Mouse (Mus musculus): ENCODE measurements around the gene Kbtbd6.
"Not testable (repeated sequence)": the region's sequence is repeated elsewhere in the genome, so short reads cannot be mapped to it uniquely, and the experiment has no call there.

Gene Kbtbd6

DNA sequence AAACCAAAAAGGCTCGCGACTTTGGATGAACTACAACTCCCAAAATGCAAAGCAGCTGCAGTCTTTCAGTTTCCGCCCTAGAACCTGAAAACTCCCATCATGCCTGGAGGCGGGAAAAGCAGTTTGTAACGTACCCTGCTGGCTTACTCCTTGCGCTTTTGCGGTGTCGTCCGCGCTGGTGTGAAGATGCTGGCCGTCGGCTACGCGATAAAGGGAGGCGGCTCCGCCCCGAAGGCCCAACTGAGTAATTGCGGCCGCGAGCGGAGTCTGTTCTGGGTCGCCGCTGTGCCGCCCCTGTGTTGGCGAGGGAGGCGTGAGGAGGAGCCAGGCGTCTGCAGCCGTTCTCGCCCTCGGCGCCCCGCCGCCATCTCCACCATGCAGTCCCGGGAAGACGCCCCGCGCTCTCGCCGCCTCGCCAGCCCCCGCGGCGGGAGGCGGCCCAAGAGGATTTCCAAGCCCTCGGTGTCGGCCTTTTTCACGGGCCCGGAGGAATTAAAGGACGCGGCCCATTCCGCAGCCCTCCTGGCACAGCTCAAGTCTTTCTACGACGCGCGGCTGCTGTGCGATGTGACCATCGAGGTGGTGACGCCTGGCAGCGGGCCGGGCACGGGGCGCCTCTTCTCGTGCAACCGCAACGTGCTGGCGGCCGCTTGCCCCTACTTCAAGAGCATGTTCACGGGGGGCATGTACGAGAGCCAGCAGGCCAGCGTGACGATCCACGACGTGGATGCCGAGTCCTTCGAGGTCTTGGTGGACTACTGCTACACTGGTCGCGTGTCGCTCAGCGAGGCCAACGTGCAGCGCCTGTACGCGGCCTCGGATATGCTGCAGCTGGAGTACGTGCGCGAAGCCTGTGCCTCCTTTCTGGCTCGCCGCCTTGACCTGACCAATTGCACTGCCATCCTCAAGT is at the start of gene Kbtbd6:
Kbtbd6 (plus strand) TSS at position 155 of the 910 bp plus-strand sequence.
- DNase-seq (ENCODE audit: low read depth, low spot score), result peak; percentile 91

DNA sequence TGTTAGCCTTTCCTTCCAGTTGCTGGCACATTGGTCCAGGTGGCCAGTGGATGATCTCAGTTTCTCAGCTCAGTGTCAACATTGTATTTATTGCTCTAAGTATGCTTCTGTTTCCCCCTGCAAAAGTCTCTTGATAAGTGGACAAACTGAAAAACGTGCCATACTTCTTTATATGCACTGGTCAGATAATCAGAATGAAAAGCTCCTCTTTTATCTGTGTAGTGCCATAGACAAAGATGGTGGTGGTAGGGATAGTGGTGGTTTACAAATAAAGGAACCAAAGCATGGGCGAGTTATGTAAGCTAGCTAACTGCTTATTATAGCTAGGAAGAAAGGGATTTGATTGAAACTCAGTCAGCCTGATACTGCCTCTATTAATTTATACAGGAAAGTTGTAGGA is 44.0 kb upstream of the Kbtbd6 start:
- no peak for DNase-seq (ENCODE audit: low read depth, low spot score)

DNA sequence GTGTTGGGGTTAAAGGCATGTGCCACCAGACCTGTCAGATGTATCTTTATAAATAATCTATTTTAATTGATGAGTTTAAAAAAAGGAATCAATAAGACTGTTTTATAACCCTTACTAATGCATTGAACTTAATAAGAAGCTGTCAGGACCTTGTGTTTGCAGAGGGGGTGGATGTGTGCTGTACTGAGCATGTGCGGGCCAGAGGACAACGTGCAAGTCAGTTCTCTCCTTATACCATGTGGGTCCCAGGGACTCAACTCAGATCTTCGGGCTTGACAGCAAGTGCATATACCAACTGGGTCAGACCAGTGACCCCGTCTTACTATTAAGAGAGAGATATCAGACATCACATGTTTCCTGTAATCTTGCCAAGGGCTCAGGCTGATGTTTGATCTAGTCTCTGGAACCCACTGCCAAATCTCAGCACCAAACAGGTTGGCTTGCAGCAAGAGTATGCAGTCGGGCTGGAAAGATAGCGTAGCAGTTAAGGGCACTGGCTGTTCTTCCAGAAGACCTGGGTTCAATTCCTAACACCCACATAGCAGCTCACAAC is 42.3 kb upstream of the Kbtbd6 start:
- DNase-seq (ENCODE audit: low read depth, low spot score), result no peak

DNA sequence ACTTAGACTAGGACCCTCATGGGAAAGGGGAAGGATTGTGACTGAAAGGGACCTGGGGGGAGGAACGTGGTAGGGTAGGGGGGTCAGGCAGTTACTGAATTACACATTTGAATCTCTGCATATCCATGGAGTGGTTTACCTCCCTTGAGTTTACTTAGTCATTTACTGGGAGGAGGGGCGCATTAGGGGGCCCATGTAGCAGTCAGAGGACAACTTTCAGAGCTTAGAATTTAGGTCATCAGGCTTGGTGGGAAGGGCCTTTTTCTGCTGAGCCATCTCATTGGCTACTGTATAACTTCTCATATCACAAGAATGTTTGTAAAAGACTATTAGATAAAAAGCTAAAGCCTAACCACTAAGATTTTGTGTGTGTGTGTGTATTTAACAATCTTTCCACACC is 41.0 kb upstream of the Kbtbd6 start:
- no peak for DNase-seq (ENCODE audit: low read depth, low spot score)

DNA sequence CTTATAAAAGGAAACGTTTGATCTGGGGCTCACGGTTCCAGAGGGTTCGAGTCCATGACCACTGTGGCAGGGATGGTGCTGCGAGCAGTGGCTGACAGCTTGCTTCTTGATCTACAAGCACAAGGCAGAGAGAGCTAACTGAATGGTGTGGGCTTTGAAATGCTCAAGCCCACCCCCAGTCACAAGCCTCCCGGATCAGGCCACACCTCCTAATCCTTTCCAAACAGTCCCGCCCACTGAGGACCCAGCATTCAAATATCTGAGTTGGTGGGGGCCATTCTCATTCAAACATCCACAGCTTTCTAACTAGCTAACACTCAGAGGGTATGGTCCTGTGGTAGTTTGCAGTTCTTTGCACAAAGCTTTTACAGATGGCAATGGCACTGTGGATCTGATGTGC is 38.5 kb upstream of the Kbtbd6 start:
- DNase-seq (ENCODE audit: low read depth, low spot score), result no peak

DNA sequence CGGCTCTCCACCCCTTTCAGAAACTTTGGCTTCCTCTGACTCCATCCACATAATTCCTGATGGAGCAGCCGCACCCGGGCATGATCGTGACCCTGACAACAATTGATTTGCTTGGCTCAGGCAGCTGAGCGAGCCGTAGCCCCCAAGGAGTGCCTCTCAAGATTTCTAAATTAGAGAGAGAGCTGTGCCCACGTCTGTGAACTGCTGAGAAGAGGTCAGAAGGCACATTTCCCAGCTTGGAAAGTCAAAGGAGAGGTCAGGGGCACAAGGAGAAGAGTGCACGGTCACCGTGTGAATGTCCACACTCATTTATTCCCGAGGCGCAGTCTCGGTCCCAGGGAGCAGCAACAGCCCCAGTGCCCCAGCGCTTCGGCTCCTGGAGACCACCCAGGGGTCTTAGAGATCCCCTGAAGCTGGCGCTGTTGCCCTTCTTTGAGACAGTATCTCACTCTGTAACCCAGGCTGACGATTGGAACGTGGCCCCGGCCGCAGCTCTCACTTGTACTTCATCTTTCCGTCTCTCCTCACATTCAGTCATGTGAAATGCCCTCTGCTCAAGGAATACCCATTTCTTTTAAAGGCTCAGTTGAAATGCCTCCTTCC is 31.5 kb upstream of the Kbtbd6 start:
- DNase-seq (ENCODE audit: low read depth, low spot score), result no peak

DNA sequence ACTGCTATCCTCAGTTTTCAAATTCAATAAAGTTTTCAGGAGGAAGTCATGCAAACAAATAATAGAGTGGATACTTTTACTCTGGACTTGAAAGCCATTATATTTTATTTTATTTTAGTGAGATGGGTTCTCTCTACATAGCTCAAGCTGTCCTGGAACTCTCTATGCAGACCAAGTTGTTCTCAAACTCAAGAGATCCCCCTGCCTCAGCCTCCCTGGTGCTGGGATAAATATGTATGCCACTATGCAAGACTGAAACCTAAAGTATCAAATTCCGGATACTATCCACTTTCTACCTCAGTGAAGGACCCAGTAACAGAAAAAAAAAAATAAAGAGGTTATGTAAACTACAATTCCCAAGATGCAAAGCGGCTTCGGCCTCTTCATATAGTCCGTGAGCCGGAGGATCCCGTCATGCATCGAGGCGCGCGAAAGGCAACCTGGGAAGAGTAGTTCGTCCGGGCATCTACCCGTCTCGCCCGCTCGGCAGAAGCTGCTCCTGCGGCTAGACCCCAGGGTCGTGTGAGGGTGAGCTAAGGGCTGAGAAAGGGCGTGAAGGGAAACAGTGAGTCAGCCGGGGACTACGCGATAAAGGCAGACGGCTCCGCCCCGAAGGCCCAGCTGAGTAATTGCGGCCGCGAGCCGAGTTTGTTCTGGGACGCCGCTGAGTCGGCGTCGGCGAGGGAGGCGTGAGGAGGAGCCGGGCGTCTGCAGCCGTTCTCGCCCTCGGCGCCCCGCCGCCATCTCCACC is 25.5 kb upstream of the Kbtbd6 start, which contains the start of gene Kbtbd7:
Kbtbd7 (plus strand) TSS at position 533 of the 751 bp plus-strand sequence.
- peak; percentile 98 for DNase-seq (ENCODE audit: low read depth, low spot score)

DNA sequence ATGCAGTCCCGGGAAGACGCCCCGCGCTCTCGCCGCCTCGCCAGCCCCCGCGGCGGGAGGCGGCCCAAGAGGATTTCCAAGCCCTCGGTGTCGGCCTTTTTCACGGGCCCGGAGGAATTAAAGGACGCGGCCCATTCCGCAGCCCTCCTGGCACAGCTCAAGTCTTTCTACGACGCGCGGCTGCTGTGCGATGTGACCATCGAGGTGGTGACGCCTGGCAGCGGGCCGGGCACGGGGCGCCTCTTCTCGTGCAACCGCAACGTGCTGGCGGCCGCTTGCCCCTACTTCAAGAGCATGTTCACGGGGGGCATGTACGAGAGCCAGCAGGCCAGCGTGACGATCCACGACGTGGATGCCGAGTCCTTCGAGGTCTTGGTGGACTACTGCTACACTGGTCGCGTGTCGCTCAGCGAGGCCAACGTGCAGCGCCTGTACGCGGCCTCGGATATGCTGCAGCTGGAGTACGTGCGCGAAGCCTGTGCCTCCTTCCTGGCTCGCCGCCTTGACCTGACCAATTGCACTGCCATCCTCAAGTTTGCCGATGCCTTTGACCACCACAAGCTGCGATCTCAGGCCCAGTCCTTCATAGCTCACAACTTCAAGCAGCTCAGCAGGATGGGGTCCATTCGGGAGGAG is 24.8 kb upstream of the Kbtbd6 start:
- not testable (repeated sequence) for DNase-seq (ENCODE audit: low read depth, low spot score)

DNA sequence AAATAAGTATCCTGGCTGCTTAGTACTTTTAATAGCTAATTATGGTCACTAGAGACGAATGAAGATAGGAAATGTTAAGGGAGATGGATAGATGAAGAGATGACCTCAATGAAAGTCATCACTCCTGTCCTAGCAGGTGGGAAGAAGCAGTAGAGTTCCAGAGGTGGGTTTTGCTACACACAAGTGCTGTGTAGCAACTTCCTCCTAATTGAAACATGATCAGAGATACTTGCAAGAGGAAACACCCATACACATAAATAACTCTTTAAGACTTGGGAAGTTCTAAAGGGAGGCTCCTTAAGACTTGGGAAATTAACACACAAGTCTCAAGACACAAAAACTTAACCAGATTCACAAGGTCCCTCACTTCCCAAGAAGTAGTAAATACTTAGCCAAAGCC is 17.6 kb upstream of the Kbtbd6 start:
- DNase-seq (ENCODE audit: low read depth, low spot score), result peak; percentile 32

DNA sequence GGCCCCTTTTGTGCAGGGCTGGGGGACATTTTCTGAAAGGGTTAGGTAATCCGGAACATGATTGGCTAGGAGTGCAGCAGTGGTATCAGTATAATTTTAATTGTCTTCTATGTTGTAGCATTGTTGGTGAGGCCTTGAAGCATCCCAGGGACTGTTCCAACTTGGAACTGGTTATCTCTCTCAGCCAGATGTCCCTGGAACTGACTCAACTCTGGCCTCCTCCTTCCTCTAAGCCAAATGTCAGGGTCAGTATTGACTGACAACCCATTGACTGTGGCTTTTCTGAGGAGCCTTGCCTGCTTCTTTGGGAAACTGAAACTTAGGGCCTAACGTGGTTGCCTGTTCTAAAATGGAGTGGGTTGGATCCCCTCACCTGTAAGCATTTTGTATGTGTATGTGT is 11.0 kb upstream of the Kbtbd6 start:
- DNase-seq (ENCODE audit: low read depth, low spot score), result no peak

DNA sequence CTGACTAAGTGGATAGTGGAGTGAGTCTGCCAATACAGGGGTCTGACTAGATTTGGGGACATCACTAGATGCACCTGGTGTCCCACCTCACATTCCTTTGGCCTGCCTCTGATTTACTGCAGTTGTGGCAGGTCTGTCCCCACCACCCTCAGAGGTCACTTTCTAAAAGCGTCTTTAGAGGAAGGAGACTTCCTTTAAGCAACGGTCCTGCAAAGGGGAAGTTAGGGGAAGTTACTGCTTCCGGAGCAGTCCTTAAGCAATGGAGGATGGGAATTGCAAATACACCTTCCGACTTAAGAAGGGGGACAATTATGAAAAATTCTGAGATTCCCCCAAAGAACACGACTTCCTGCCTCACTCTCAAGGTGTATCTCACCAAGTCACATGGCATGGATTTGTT is 10.2 kb upstream of the Kbtbd6 start:
- no peak for DNase-seq (ENCODE audit: low read depth, low spot score)

DNA sequence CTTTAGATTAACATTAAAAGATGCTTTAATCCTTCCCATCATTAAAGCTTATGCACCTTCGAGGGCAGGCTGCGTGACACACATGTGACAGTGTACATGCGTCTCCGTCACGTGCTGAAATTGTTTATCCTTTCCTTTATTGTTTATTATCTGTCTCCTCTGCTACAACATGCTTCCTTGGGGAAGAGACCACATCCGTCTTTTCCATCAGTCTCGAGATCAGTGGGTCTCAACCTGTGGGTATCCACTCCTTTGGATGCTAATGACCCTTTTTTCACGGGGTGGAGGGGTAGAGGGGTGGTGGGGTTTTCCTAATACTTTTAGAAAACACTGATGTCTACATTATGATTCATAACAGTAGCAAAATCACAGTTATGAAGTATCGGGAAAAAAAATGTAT is 7.0 kb upstream of the Kbtbd6 start:
- DNase-seq (ENCODE audit: low read depth, low spot score), result no peak

DNA sequence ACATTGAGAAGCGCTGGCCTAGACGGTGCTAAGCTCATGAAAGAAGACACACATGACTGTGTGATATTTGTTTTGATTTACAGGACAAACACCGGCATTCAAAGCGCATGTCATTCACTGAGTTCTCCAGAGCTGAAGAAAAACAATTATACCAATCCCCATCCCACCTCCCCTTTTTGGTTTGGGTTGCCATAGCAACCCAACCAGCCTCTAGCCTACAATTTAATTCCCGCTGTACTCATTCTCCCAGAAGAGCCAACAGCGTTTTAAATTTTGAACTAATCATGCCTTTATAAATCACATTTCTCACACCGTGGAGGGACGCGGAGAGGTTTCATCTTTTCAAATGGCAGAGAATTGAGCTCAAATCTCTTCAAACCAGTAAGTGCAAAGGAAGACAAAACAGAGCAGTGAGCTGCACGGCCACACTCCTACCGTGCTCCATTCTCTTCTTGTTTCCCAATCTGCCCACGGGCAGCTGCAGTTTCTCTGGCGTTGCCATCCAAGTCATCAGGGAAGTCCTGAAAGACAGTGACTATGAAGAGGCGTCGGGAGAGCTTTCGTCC is 6.5 kb upstream of the Kbtbd6 start:
- no peak for DNase-seq (ENCODE audit: low read depth, low spot score)

DNA sequence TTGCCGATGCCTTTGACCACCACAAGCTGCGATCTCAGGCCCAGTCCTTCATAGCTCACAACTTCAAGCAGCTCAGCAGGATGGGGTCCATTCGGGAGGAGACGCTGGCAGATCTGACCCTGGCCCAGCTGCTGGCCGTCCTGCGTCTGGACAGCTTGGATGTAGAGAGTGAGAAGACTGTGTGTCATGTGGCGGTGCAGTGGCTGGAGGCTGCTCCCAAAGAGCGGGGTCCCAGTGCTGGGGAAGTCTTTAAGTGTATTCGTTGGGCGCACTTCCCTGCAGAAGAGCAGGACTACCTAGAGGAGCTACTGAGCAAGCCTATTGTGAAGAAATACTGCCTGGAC is 928 bp downstream of the Kbtbd6 start:
- not testable (repeated sequence) for DNase-seq (ENCODE audit: low read depth, low spot score)

DNA sequence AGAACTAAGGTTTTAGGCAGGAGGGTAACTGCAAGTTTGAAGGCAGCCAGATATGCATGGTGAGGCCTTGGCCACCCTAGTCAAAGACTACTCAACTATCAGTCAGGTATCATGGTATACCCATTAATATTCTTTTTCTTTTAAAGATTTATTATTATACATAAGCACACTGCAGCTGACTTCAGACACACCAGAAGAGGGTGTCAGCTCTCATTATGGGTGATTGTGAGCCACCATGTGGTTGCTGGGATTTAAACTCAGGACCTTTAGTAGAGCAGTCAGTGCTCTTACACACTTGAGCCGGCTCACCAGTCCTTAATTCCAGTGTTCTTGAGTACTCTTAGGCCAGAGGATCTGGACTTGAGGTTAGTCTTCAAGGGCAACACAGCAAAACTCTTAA is 8.8 kb downstream of the Kbtbd6 start:
- DNase-seq (ENCODE audit: low read depth, low spot score), result peak; percentile 59

DNA sequence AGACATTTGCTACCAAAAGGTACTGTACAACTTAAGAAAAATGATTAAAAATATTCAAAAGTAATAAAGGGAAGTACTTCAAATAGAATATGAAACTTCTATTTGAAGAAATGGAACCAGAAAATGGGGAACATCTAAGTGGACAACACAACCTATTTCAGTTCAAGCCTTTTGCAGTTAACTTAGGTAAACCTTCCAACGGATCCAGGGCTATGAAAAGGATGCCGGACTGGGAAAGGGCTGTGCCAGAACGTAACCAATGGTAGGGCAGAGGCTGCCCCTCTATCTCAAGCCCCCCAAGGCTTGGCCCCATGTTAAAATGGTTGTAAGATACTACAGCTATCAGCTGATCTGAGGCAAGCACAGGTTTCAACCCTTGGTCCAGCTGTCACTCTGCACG is 9.4 kb downstream of the Kbtbd6 start:
- peak; percentile 70 for DNase-seq (ENCODE audit: low read depth, low spot score)

DNA sequence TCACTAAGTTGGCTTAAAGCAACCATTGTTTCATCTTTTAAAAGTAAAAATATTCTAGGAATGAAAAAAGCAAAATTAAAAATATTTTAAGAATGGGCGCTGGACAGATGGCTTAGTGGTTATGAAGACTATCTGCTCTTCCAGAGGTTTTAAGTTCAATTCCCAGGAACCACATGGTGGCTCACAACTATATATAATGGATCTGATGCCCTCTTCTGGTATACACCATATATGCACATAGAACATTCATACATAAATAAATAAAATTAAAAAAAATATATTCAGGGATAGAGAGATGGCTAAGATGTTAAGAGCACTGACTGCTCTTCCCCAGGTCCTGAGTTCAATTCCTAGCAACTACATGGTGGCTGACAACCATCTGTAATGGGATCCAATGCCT is 14.0 kb downstream of the Kbtbd6 start:
- DNase-seq (ENCODE audit: low read depth, low spot score), result no peak

DNA sequence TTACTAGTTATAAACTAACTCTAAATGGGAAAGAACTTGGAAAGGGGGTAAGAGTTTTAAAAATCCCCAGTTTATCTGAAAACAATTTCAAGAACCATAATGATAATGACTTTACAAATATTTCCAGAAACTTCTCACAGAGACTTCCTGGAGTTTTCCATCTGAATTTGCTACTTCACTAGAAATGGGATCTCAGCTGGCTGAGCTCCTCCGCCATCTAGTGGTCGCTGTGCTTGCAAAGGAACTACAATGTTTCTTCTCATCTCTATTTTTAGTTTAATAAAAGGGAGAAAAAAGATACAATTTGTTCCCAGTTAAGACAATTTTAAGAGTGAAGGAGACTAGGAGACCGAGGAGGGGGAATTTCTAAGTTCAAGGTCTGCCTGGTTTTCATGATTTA is 16.0 kb downstream of the Kbtbd6 start:
- DNase-seq (ENCODE audit: low read depth, low spot score), result peak; percentile 57

DNA sequence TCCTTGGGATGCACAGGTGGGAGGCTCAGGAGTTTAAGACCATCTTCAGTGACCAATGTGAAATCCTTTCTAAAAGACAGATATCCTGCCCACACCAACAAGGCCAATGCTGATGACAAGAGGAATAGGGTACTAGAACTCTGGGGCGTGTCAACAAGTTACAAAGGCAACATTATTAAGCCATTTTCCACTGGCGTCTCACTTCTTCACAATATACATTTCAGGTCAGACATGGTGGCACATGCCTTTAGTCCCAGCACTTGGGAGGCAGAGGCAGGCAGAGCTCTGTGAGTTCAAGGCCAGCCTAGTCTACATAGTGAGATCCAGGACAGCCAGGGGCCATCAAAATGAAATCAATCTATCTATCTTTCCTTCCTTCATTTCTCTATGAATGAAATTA is 21.7 kb downstream of the Kbtbd6 start:
- no peak for DNase-seq (ENCODE audit: low read depth, low spot score)

DNA sequence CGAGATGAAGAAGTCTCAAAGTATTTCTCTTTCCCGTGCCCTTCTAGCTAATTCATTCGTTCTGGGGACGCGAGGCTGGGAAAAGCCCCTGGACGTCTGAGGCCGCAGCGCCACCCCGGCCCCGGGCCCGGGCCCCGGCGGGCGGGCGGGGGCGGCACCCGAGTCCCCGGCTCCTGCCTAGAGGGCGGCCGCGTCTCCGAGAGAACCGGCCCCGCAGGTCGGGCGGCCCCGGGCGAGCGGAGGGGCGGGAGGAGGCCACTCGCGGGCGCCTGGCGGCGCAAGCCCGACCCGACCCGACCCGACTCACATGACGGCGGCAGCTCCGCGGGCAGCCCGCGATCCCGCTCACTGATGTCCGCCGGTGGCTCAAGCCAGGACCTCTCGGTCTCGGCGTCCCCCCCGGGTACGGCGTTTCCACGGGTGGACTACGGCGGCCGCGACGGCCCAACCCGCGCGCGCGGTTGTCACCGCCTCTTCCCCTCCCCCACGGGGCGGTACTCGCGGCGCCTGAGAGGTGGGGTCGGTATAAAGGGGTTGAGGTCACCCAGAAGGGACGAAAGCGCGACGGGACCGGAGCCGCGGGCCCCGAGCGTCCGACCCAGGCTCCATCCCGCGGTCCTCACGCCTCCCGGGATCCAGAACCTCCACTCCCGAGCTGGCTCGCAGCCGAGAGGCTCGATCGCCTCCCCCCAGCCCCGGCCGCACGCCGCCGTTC is 29.1 kb downstream of the Kbtbd6 start, which contains the start of gene Elf1:
Elf1 (plus strand) TSS at position 571 of the 715 bp plus-strand sequence.
- DNase-seq (ENCODE audit: low read depth, low spot score), result peak; percentile 93

Measured in A20 (cell line).